Mouse (Mus musculus): Measurements from ENCODE around the gene Crebzf.

Gene Crebzf

DNA sequence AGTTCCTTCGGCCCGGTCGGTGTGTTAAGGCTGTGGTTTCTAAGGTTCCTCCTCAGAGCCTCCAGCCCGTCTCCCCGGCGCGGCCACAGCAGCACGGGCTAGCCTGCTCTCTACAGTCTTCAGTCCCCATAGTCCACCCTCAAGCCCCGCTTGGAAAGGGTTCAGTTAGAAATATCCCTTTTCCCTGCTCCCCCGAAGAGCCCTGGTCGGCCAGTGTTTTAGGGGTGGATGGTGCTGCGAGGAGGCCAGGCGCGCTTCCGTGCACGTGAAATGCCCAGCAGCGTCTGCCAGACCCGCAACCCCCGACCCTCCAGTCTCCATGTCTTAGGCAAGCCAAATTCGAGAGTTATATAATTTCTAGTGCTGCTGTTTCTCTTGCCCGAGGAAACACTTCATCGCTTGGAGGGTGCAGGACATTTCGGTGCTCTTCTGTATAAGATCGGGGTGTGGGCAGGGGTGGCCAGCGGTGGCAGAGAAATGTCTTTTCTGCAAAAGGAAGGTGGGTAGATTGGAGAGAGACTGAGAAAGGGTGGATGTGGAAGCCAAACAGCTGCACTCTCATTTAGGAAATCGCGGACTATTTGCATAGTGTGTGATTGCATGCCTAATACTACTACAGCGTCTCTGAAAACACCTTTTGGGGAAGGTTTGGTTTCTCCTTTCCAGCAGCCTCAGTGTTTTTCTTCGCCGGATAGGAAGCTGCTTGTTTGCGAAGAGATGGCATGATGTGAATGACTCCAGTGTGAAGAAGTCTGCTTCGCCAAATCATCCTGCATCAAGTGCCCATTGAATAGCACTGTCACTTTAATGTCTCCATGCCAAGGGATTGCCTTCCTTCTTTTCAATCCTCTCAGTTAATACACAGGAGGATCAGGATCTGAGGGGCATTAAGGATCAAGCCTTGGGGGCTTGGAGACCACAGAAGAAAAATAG is 34.0 kb downstream of the Crebzf start, which contains the start of gene Dlg2:
TSS of gene Dlg2 (plus strand) at position 360 of the 933 bp plus-strand sequence.
- DNase-seq (ENCODE audit: low read depth, low spot score): no peak

GRCm38 (mm10) chr7:90482607-90483006 is 40.1 kb downstream of the Crebzf start:
- no peak for DNase-seq (ENCODE audit: low read depth, low spot score)
